Mouse (Mus musculus) kidney, postnatal 4 days (tissue): ENCODE data around the gene Olfr490.

Experiments used
- DNase-seq, 2 experiments: peaks; one replicate each; pipeline ENCODE4 v3.0.0; 2021; ENCODE audit warnings: mixed read lengths in 2 of 2

Gene Olfr490

GRCm38 (mm10) chr7:108288834-108289233 lies at the start of gene Olfr490:
Olfr490 (minus strand) TSS chr7:108288934.
- DNase-seq = no peak

- DNase-seq = no peak
These were observed 34.8 kb upstream of the Olfr490 start, which contains the start of gene Olfr492 for GRCm38 (mm10) chr7:108323574-108323973. Olfr492 (minus strand) TSS chr7:108323674.

GRCm38 (mm10) chr7:108313151-108313550 lies 24.4 kb upstream of the Olfr490 start, which contains the start of gene Olfr491:
Olfr491 (plus strand) TSS chr7:108313451.
- DNase-seq = no peak

- no peak for DNase-seq
These were observed 30.5 kb downstream of the Olfr490 start, which contains the start of gene Olfr488 for GRCm38 (mm10) chr7:108258247-108258646. Olfr488 (minus strand) TSS chr7:108258347.
